Mouse (Mus musculus) G1E-ER4 (cell line): ENCODE measurements around the gene Hspb3. TPM values are rescaled to one million over a fixed set of nuclear protein-coding genes. Genes with fewer than 3 reads are reported as not detected.

Experiments
- GATA1 ChIP-seq: IDR thresholded peaks from one replicate; pipeline ENCODE4 v1.8.0; 2012; ENCODE audit warnings: low read length, inconsistent platforms
- polyA plus RNA-seq: library from polyadenylated mRNA; stranded (reverse); fragments of >175 nt; gene quantifications from 2 replicates; pipeline ENCODE4 v1.2.3, GENCODE M21; 2012

The Hspb3 gene
- polyA plus RNA-seq, 1 experiment = not detected

DNA sequence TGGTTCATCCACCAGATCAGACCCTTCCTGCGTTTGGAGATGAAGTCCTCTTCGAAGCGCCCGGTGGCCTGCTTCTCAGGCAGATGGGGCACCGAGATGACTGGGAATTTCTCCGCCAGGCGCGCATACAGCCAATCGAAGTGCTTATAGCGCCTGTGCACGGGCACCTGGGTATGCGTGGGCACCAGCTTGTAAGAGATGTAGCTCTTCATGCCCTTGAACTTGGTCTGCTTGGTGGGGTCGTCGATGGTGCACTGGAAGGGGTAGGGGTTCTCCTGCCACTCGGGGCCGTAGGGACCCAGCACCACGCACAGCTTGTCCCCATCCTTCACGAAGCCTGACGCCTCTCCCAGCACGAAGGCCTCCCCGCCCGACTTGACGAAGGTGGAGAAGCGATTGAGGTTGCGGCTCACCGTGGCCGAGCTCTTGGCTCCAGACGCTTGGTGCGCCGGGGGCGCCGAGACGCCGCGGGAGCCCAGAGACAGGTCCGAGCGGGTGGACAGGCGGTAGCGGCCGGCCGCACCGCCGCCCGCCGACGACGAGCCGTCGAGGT, 46.1 kb downstream of the Hspb3 start:
- TF ChIP-seq GATA1 = no peak

DNA sequence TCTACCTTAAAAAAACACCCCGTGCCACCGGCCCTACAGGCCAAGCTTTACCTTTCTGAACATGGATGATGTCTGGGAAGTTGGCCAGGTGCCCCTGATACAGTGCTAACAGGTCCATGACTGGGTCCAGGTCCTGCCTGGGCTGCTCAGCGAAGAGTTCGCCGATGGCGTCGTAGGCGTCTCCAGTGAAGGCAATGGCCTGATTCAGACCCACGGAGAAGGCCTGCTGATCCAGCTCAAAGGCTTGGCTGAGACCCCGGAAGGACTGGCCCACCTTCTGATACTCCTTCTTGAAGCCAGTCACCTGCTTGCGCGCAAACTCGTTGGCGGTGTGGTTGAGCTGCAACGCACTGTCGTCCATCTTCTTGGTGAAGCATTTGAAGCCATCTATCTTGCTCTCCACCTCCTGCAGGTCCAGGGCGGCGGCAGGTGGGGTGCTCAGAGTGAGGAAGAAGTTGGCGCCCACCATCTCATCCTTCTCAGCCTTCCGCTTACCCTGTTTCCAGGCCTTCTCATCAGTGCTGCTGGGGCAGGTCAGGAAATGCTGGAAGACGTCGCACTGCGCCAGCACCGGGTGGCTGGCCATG, 46.6 kb downstream of the Hspb3 start:
- no peak for TF ChIP-seq GATA1

DNA sequence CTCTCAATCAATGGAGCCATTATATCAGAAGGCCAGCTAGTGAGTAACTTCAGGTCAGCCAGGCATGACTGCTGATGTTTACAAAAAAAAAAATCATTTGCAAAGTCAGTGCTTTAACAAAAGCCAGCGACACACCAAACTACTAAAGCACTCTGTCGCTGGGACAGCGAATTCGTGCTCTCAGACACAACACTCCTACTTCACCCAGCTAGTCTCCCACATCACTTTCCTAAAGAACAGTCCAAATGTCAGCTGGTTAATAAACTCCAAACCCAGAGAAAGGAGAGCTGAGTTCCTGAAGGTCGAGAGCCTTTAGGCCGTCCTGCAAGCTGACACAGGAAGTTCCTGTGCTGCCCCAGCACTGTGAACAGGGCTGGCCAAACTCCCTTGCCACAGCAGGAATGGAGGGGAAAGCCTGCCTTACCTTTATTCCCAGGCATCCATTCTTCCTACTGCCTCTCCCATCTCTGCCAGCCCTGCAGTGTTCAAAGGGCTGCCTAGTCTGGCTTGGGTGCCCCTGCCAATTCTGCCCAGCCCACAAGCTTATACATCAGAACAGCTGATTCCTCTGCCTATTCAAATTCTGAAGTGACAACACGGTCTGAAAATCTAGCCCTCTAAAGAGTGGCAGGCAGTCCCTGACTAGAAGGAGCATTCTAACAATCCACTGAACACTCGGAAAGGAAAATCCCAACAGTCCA, 47.4 kb downstream of the Hspb3 start:
- TF ChIP-seq GATA1 = no peak

DNA sequence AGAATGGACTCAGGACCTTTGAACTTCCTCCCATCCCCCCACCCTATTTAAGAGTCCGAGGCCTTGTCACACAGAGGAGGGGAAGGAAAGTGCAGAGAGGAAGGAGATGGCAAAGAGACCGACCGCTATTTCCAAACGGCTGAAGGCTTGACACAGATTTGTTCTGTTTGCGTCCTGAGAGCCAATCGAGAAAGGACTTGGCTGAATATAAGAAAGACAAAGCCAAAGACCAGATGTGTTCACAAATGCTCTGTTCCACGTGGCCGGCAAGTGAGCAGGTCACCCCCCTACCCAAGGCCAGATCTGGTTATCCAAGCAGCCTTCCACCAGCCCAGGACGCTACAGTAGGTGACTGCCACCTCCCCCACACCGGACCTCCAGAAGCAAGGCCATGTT, 47.9 kb downstream of the Hspb3 start:
- no peak for TF ChIP-seq GATA1

DNA sequence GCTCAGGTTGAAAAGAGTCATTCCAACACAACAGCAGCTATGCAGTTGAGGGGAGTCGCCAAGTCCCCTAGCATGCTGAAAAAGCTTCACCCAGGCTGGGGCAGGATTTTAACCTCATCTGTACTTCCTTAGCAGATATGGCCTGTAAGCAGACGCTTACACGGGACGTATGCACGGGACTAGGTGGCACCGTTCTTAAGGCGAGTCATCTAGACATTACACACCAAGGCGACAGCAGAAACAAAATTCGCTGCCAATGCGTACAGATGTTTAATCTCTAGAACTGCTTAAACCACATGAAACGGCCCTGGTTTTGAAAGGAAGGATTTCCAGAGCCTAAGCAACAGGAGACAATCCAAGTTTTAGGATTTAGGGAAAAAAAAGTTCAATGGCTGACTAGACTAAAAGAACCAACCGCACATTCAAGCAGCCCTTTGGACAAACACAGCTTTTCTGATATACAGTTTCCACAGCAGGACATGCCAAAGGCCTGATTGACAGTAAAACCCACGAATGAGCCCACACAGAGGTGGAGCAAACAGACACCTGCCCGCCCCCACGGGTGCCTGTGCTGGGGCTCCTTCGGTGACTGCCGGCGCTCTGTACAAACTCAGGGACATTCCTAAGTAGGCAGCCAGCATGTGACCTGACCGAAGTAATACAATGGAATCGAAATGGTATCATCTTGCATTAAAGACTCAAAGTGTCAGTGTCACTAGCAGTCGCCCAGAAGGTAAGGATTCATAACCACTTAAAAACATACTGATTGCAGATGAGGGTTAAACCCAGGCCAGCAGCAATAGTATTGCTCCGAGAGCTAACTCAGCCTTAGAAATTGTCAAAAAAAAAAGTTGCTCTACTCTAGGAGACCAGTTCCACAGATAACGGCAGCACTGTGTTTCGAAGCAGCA, 48.6 kb downstream of the Hspb3 start:
- no peak for TF ChIP-seq GATA1

DNA sequence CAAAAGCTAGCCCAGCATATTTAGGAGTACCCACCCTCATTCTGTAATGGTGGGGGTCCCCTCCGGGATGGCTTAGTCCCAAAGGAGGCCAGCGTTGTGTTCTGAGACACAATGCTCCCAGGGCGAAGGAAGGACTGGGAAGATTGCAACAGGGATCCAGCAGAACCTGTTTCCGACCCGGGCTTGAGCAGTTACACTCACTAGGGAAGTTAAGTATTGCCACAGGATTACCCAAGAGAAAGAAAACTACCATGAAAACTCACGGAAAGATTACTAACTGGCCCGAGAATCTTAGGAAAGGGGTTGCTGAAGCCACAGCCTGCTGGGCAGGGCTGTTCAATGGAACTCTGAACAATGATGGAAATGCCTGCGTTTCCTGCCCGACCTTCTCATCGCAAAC, 49.6 kb downstream of the Hspb3 start:
- TF ChIP-seq GATA1 = no peak

DNA sequence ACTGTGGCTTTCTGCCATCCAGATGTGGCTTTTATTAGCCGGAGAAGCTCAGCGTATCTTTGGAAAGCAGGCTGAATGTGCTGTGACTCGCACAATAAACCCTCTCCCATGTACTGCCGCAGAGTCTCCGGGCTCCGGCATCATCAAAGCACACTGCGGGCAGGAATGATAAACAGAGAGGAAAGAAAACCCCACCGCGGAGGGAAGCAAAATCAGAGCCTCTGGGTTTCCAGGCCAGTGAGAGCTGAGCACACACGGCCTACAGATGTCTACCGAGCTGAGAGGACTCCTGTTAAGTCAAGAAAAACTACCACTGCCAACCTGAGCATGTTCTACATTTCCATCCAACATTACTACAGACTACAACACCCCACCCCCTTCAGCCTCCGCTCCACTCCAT, 50.1 kb downstream of the Hspb3 start:
- no peak for TF ChIP-seq GATA1

Other genes starting within 250 kb of the Hspb3 start
- gene Snx18, start 45.1 kb downstream of the Hspb3 start, polyA plus RNA-seq = not detected in 2 replicates
- gene Arl15, start 130.8 kb upstream of the Hspb3 start, polyA plus RNA-seq = 2.3 and 2.8 TPM in 2 replicates